Mouse (Mus musculus) ZHBTc4 (cell line): Measurements from ENCODE around the gene Nova2.
A peak's percentile ranks its signal among the peaks of the same experiment; 100 is the strongest.

Source experiments
- DNase-seq: peaks from one replicate; pipeline ENCODE4 v3.0.0-alpha.2; 2011; ENCODE audit warnings: low read depth, low spot score

The Nova2 gene

GRCm38 (mm10) chr7:18978381-18978780 lies 52.7 kb downstream of the Nova2 start:
- DNase-seq = no peak

- no peak for DNase-seq
Measured at GRCm38 (mm10) chr7:18986503-18986902, 60.8 kb downstream of the Nova2 start.

- DNase-seq = no peak
Measured at GRCm38 (mm10) chr7:18987100-18987499, 61.4 kb downstream of the Nova2 start, which contains the start of gene Nanos2. Nanos2 (plus strand) TSS chr7:18987400.

DNA sequence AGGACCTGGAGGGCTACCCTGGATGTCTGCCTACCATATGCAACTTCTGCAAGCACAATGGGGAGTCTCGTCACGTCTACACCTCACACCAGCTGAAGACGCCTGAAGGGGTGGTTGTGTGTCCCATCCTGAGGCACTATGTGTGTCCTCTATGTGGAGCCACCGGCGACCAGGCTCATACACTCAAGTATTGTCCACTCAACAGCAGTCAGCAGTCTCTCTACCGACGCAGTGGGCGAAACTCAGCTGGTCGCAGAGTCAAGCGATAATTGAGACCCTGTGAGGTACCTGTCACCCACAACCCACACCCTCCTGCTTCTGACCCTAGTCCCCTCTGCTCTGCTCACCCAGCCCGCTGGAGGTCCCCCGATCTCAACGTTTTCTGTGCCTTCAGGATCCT lies 62.1 kb downstream of the Nova2 start:
- no peak for DNase-seq

GRCm38 (mm10) chr7:18988780-18989179 lies 63.1 kb downstream of the Nova2 start:
- no peak for DNase-seq

DNA sequence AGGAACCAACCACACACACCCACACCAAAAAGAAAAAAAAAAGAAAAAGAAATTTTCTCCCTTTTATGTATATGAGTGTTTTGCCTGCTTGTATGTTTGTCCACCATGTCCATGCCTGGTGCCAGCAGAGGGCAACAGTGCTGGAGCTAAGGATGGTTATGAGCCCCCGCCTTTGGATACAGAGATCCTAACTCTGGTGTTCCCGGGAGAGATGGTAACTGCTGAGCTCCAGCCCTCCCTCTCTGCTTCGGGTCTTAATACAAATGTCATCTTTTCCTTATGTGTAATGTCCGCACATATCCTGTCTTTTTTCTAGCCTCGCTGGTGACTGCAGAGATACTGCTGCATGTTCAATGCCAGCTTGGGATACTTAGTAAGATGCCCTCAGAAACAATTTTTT lies 64.3 kb downstream of the Nova2 start:
- no peak for DNase-seq

GRCm38 (mm10) chr7:18990601-18991295 lies 65.1 kb downstream of the Nova2 start, which contains the start of gene Mypop:
Mypop (plus strand) TSS chr7:18991245.
- DNase-seq = peak; percentile 100

GRCm38 (mm10) chr7:18991660-18992293 lies 66.1 kb downstream of the Nova2 start:
- DNase-seq = peak; percentile 29

GRCm38 (mm10) chr7:18992294-18992675 lies 66.6 kb downstream of the Nova2 start:
- peak; percentile 51 for DNase-seq

GRCm38 (mm10) chr7:18993036-18993435 lies 67.3 kb downstream of the Nova2 start:
- no peak for DNase-seq

DNA sequence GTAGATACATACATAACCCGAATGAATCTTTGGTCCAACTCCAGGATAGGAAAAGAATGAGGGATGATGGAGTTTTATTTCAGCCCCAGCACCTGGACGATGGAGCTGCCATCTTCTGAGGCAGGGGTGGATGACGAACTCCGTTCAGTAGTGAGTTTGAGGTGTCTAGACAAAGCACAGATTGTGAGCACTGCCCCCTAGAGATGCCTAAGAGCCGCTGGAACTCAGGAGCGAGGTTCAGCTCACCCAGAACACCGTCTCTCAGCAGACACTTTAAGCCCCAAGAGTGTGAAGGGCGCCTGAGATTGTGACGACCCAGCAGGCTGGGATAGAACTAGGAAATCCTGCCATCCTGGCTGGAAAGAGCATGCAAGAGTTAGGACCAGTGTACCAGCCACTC lies 73.1 kb downstream of the Nova2 start:
- DNase-seq = no peak

DNA sequence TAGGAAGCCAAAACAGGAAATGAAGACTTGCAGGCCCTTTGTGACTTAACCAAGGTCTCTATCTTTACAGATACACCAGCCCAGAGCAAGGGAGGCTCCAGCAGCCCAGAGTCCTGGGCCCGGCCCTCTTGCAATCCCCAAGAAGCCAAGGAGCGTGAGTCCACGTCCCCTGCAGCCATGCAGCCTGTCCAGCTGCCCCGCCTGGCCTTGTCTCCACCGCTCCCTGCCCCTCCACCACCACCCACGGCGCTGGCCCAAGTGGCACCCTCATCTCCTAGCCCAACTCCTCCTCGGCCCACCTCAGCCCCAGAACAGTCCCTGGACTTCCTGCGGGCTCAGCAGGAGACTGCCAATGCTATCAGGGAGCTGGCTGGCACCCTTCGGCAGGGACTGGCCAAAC lies 74.7 kb downstream of the Nova2 start:
- no peak for DNase-seq

DNA sequence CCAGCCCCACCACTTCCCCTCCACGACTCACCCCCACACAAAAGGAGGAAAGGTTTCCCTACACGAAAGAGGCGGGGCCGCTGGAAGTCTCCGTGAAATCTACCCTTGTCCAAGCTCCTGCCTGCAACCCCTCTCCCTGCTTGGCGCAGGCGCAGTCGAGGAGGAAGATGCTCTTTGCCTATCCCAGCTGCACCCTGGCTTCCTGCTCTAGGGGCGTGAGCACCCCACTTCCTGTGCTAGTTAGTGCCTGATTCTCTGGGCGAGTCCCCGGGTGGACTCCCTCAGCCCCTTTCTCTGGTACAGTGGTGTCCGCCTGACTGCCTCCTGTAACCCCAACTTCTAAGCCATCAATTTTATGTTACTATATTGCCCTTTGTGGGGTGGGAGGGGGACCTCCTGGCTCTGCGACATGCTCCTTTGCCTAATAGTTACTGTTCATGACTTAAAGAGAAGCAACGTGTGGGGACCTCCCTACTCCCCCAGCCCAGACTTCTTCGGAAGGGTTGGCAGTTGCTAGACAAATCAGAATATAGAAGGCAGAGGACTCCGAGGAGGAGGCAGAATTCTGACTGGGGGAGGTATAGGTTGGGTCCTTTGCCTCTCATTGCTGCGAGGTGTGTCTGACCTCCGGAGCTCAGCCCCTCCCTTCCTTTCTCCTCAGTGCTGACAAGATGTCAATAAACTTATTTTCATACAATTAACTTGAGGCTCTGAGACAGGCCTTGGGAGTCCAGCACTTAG lies 75.5 kb downstream of the Nova2 start:
- peak; percentile 81 for DNase-seq

DNA sequence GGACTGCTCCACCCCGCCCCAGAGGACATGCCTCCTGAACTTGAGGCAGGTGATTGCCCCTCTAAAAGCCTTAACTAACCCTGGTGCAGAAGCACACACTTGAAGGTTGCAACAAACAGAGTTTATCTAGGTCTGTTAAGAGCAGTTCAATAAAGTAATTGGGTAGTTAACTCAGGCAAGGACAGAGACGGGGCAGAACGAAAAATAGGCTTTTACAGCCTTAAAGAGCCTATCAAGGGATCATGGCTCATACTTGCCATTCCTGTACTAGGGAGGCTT lies 76.1 kb downstream of the Nova2 start:
- no peak for DNase-seq

GRCm38 (mm10) chr7:19002115-19002514 lies 76.4 kb downstream of the Nova2 start:
- DNase-seq = no peak

DNA sequence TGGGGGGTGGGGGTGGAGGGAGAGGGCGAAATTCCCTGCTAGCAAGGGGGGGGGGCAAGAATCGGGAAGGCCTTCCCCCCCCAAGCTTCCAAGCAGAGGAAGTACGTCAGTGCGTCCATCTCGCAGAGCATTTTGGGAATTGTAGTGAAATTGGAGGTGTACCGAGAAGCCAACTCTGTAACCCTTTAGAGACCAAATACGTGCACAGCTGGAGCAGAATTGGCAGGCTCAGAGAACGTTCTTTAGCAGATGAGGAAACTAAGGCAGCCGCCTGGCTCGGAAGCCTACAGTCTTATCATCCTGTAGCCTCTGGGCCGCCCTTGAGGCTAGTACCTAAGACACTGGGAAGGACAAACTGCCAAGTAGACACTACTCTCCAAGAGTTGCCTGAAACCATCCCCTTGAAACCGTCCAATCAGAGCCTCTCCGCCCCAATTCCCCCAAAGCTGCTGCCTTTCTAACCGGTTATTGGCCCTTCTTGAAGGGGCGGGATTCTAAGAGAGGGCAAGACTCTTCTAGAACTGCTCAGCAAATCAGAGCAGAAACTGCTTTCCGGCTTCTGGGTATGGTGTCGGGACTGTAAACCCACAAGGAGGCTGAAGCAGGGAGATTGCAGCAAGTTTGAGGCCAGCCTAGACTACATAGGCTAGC lies 77.3 kb downstream of the Nova2 start:
- DNase-seq = peak; percentile 95

- peak; percentile 94 for DNase-seq
Measured at GRCm38 (mm10) chr7:19003902-19004630, 78.4 kb downstream of the Nova2 start, which contains the start of gene Irf2bp1. Irf2bp1 (plus strand) TSS chr7:19004044.

GRCm38 (mm10) chr7:19004631-19005079 lies 79.0 kb downstream of the Nova2 start:
- peak; percentile 33 for DNase-seq

DNA sequence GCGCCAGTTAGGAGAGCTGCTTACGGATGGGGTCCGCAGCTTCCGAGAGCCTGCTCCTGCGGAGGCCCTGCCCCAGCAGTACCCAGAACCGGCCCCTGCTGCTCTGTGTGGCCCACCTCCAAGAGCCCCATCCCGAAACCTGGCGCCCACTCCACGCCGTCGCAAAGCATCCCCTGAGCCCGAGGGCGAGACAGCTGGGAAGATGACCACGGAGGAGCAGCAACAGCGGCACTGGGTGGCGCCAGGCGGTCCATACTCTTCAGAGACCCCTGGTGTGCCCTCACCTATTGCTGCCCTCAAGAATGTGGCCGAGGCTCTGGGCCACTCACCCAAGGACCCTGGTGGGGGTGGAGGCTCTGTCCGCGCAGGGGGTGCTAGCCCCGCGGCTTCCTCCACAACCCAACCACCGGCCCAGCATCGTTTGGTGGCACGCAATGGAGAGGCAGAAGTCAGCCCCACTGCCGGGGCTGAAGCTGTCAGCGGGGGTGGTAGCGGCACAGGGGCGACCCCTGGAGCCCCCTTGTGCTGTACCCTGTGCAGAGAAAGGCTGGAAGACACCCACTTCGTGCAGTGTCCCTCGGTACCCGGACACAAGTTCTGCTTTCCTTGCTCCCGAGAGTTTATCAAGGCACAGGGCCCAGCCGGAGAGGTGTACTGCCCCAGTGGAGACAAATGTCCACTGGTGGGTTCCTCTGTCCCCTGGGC lies 79.9 kb downstream of the Nova2 start:
- no peak for DNase-seq

DNA sequence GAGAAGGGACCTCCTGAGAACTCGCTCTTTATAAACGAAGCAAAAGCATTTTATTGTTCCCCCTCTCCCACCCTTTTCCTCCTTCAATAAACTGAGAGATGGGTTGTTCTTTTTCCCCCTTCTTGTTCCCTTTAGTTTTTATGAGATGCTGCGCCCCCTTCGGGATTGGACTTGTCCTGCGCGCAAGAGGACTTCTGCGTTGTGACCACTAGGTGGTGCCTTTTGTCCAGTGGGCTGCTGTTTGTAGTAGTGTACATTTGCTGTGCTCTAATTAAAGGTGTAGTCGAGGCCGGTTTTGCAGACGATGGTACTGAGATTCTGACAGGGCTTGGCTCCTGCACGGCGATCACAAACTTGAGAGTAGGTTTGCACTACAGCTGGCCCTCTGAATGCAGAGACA lies 80.8 kb downstream of the Nova2 start:
- peak; percentile 91 for DNase-seq
